Mouse (Mus musculus) liver, adult 2 months (tissue): ENCODE results near the gene Tsku.

Experiments used
- CTCF ChIP-seq: fragments of 200-500 bp; IDR thresholded peaks from 2 replicates; pipeline ENCODE4 v1.5.1; 2011; ENCODE audit warnings: low read depth, low read length, control low read depth
- POLR2A ChIP-seq: fragments of 200-500 bp; IDR thresholded peaks from 2 replicates; pipeline ENCODE4 v1.6.1; 2011; ENCODE audit warnings: low read length, control low read depth; ENCODE audit not compliant: insufficient read depth; ENCODE audit errors: extremely low read depth

DNA sequence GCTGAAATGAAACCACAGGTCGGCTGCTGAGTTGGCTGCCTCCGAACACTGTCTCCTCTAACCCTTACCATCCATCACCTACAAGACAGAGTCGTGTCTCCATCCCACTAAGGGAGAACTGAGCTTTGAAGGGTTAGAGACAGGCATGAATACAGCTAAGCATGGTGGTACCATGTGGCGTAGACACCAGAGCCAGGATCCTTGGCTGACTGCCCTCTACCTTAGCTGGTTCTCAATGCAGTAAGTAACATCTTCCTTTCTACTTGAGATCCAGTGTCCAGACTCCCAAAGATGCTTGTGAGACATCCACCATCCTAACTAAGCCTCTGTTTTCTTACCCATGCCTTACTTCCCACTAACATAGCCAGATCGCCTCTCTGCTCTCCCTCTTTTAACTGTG, 7.5 kb downstream of the Tsku start:
- TF ChIP-seq CTCF (no peak), POLR2A (no peak)
